Mouse (Mus musculus): ENCODE data around the gene Hpcal1.

Hpcal1 gene

DNA sequence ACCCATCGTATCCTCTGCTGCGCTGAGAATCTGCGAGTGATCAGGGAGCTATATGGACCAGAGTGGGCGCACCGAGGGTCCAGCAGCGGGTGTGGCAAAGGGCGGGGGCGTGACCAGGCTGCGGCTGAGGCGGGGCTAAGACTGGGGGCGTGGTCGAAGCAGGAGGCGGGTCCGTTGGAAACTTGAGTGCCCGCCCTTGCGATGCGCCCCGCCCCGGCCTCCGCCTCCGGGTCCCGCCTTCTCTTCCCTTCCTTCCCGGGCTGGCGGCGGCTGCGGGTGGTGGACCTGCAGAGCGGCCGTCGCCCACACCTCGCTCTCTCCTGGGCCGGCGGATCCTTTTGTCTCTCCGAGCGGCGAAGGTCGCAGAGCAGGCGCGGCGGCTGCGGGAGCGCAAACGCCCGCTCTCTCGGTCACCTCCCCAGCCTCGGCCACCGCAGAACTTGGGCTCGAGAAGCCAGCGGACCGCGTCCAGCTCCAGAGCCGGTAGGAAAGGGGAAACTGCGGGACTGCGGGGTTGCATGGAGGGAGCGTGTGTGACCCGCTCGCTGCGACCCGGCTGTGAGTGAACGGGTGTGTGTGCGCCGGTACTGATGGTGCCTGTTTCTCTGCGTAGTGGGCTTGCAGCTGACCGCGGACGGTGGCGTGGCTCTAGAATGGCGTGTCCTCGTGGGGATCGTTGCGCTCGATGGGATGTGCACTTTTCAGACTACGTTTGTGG is at the start of gene Hpcal1:
TSS of gene Hpcal1 (plus strand) at position 293 of the 718 bp plus-strand sequence.
- peak; percentile 96 for DNase-seq (ENCODE audit: low spot score)

- DNase-seq (ENCODE audit: low spot score) = no peak
Measured at GRCm38 (mm10) chr12:17641269-17641668, 49.4 kb upstream of the Hpcal1 start.

GRCm38 (mm10) chr12:17644385-17645222 is 46.1 kb upstream of the Hpcal1 start:
- DNase-seq (ENCODE audit: low spot score) = no peak

DNA sequence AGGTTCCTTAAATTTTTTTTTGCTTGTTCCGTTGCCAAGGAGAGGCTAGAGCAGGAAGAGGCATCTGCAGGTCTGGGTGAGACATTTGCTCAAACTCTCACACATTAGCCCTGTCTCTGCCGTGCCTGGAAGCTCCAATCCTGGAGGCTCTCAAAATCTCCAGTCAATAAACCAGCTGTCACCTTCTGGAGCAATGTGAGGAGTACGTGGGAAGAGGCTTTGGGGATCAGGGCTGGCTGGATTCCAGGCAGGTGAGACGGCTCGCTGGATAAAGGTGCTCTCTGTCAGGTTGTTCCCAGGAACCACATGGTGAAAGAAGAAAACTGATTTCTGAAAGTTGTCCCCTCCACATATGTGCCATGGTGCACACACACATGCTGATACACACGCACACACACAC is 44.2 kb upstream of the Hpcal1 start:
- no peak for DNase-seq (ENCODE audit: low spot score)

DNA sequence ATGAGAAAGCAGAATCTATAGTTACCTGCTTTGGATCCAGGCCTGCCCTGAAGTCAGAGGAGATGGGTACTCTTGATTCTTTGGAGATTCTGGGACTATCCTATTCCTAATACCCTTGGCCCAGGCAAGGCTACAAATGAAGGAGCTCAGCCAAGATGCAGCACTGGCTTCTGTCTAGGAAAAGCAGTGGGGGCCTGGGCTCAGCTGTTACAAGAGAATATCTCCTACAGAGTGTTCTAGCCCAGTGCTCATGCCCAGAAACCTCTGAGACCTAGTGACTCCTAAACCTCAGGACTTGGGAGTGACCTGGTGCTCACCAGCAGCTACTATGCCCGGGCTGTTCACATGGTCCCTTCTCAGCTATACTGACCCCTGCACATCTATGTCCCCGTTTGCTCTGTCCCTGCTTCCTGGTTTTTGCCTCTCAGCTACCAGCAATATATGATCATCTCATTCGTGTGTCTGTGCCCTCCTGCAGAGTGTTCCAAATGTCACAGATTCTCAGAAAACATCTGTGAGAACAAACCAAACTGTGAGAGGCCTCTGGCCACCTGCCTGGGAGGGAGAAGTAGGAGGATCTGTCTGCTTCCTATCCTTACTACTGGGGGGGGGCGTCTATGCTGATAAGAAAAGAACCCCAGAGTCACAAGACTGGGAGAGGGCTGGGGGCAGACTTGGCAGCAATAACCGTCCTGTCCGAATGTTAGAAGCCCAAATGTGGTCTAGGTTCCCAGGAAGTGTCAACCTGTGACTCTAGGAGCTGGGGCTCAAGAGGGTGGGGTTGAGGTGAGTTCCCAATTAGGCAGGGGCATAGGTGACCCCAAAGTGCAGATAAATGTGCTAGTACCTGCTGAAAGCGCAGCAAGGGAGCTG is 39.2 kb upstream of the Hpcal1 start:
- DNase-seq (ENCODE audit: low spot score) = no peak

- no peak for DNase-seq (ENCODE audit: low spot score)
Measured at GRCm38 (mm10) chr12:17652216-17653050, 38.2 kb upstream of the Hpcal1 start.

- no peak for DNase-seq (ENCODE audit: low spot score)
Measured at GRCm38 (mm10) chr12:17653051-17653783, 37.4 kb upstream of the Hpcal1 start.

- DNase-seq (ENCODE audit: low spot score) = no peak
Measured at GRCm38 (mm10) chr12:17657561-17658195, 33.0 kb upstream of the Hpcal1 start.

GRCm38 (mm10) chr12:17658521-17658920 is 32.1 kb upstream of the Hpcal1 start:
- DNase-seq (ENCODE audit: low spot score) = peak; percentile 55

- peak; percentile 57 for DNase-seq (ENCODE audit: low spot score)
Measured at GRCm38 (mm10) chr12:17661483-17661920, 29.2 kb upstream of the Hpcal1 start.

GRCm38 (mm10) chr12:17663991-17664635 is 26.5 kb upstream of the Hpcal1 start:
- no peak for DNase-seq (ENCODE audit: low spot score)

- DNase-seq (ENCODE audit: low spot score) = no peak
Measured at GRCm38 (mm10) chr12:17665906-17666326, 24.7 kb upstream of the Hpcal1 start.

DNA sequence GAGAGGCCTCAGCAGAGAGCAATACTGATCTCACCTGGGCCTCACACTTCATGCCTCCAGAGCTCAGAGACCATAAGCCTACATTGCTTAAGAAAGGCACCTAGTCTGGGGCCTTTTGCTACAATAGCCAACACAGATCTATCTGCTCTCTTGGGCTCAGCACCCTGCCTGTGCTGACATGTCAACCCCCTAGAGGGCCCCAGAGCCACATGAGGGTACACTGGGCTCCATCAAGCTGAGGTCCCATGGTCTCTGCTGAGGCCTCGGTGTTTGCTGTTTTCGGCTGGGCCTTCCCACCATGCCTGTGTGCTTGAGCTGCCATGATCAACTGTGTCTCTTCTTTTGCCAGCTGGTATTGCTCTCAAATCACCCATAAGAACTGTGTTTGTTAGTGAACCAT is 24.0 kb upstream of the Hpcal1 start:
- DNase-seq (ENCODE audit: low spot score) = no peak

- no peak for DNase-seq (ENCODE audit: low spot score)
Measured at GRCm38 (mm10) chr12:17673729-17674128, 16.9 kb upstream of the Hpcal1 start.

- peak; percentile 48 for DNase-seq (ENCODE audit: low spot score)
Measured at GRCm38 (mm10) chr12:17674182-17674812, 16.4 kb upstream of the Hpcal1 start.

DNA sequence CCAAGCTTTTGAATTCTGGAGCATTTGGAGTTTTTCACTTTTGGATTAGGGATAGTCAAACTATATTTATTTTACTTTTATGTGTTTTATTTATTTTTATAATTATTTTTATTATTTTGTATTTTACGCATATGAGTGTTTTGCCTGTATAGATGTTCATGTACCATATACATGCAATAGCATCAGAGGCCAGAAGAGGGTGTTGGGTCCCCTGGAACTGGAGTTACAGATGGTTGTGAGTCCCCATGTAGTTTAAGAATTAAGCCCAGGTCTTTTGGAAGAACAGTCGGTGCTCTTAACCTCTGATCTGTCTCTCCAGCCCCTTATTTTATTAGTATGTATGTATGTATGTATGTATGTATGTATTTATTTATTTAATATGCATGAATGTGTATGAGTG is 12.9 kb upstream of the Hpcal1 start:
- no peak for DNase-seq (ENCODE audit: low spot score)

DNA sequence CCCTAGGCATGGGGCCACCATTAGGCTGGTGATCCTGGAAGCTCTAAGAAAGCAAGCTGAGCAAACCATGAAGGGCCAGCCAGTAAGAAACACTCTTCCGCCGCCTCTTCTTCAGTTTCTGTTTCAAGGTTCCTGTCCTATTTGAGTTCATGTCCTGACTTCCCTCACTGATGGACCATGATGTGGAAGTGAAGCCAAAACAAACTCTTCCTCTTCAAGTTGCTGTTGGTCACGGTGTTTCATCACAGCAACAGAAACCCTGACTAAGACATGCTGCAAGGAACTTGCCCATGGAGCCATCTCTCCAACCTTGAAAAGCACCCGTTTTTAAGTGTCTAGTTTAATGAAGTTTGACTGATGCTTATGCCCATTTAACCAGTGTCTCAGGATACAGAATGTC is 11.1 kb upstream of the Hpcal1 start:
- no peak for DNase-seq (ENCODE audit: low spot score)

DNA sequence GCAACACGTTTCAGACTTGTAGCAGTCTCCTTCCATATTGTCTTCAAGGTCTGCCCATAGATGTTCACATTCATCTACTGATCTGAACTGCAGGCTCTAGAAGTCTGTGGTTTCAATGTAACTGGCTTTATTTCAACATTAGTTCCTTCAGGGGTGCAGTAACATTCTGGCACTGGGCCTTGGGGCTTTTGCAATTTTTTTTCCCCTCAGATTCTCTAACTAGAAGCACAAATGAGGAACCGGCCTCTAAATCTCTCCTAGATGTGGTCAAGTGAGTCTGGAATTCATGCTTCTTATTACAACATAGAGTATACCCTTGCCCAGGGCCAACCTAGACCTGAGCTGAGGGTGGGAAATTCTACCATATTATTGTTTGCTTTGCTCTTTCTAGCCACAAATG is 8.5 kb upstream of the Hpcal1 start:
- DNase-seq (ENCODE audit: low spot score) = no peak

DNA sequence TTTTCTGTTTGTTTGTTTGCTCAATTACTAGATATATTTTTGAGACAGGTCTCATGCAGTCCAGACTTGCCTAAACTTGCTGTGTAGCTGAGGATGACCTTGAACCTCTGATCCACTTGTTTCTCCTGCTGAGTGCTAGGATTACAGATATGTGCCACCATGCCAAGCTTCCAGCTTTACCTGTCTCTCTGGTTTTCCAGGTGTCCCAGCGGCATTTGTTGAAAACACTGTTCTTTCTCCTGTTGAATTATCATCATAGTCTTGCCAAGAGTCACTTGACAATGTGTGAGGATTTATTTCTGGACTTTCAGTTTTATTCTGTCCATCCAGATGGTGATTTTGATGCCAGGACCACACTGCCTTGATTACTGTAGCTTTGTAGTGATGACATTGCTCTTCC is 6.3 kb upstream of the Hpcal1 start:
- DNase-seq (ENCODE audit: low spot score) = no peak

All from embryo, embryonic 10 days (tissue).